Mouse (Mus musculus) cerebellum, adult 11 months (tissue): ENCODE measurements around the gene Zfp704.
A peak's percentile ranks its signal among the peaks of the same experiment; 100 is the strongest.

Experiments used
- DNase-seq: peaks from one replicate; pipeline ENCODE4 v3.0.0; 2022

Gene Zfp704

DNA sequence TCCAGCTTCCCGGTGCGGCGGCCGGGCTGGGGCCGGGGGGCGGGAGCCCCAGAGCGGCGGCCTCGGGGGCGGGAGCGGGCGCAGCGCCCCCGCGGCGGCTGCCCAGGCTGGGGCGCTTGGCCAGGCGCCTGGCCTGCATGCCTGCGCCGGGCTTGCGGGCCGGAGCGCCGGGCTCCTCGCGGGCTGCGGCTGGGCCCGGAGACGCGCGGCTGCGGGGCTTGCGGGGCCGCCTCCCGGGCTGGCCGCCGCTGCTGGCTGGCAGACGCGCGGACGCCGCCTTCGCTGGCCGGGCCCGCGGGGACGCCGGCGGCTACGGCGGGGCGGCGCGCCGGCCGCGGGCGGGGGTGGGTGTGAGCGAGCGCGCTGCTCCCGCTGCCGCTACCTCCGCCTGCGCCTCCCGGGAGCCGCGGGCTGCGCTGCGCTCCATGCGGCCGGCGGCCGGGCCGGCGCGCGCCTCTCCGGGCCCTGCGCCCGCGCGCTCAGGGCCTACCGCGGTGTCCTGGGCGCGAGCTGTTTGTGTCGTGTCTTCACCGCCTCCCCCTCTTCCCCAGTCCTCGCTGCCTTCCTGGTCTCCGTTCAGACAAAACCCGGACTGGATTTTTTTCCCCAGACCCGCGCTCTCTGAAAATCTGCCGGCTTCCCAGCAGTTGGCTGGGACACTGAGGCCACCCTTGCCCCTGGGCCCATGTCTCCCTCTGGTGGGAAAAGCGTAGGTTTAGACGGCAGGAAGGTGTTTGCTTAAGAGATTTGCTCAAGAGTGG is at the start of gene Zfp704:
TSS of gene Zfp704 (minus strand) at position 505 of the 761 bp plus-strand sequence.
- peak; percentile 81 for DNase-seq

DNA sequence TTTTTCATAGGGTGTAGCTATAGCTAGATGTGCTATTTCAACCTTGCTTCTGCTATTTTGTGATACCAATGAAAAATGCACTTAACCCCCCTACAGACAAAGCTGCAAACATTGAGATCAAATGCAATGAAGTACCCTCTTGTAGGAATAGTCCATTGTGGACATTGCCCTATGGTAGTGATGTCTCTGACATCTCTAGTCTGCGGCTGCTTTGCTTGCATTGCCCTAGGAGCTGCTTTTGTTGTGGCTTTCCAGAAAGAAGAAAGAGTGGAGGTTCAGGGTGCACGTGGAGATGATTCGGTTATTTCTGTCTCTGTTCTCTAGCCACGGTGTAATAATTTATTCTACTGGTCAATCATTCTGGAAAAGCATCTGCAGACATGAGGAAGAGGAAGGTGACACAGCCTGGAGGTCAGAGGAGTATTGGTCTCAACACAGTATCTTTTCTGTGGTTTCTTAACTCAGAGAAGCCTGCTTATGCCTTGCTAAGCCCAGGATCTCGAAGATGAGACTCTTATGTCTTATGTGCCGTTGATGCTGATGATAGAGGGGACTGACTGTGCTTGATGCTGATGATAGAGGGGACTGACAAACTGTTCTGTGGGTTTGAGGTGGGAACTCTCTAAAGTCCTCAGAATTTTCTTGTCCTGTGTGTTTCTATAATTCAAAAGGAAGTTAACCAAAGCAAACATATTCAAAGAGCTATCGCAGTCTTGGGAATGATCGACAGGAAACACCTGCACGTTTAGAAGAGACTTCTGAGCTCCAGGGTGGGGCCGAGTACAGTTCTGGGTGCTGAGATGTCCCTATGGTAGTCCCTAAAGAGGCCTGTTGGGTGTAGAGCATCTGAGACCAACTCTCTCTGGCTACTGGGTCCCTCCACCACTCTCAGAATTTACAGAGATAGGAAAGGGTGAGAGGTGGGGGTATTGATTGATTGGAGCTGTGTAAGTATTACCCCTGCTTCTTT is 23.4 kb upstream of the Zfp704 start:
- DNase-seq = no peak

DNA sequence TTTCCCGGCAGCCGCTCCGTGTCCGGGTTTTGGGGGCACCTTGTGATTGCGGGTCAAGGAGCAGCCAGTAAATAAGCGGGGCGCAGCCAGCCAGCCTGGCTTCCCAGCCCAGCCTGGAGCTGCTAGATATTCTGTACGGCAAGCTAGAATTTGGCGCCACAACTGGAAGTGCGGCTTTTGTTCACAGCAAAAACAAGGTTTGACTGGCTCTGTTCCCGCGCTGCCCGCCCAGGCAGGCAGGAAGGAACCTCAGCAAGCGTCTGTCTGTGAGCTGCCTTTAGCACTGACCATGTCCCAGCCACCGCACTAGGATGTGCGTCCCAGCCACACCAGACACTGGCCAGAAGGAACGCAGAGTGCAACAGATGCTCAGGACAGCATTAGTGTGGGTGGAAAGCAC is 20.1 kb upstream of the Zfp704 start:
- no peak for DNase-seq

DNA sequence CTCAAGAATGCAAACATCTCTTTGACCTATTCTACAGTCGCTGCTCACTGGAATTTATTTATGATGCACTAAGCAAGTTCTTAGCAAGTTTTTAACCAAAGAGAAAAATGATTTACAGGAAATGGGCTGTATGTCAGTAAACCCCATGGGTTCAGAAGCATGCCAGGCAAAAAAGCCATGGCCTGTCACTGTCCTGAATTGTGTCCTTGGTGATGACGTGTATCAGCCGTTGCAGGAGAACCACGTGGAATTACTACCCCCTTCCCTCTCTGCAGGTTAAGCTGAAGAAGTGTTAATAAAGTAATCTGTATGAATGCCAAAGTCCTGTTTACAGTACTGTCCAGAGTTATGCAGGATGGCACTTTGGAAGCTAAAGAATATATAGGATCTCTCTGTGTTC is 18.2 kb upstream of the Zfp704 start:
- DNase-seq = no peak

DNA sequence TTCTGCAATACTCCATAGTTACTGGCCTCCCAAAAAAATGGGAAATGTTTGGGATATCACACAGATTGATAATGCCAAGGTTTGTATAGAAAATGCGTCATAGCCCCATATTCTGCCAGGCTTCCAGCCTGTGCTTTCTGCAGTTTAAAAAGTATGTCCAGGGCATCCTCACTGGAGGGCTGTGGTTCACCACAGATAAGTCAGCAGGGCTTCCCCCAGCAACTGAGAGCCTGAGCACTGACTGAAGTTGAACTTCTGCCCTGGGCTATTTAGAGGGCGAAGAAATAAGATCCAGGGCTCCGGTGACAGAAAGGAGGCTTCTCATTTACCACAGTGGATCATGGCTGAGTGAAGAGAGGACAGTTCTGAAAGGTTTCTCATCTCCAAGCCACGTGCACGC is 16.3 kb upstream of the Zfp704 start:
- DNase-seq = no peak

DNA sequence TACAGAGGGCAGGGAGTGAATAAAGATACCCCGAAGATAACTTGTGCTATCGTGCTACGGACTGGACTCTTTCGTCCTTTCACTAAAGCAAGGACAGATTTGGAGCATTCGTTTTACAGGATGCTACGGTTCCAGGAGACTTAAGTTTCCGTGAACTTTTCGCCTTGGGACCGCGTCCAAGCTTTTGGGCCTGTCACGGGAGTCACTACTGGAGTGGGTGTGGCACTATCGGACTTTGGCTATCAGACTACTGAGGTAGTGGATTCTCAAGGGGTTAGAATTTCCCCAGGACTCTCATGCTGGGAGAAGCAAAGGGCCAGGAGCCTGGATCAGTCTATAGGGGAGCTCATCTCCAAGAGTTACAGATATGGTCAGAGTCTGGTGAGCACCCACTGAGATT is 10.7 kb upstream of the Zfp704 start:
- no peak for DNase-seq

DNA sequence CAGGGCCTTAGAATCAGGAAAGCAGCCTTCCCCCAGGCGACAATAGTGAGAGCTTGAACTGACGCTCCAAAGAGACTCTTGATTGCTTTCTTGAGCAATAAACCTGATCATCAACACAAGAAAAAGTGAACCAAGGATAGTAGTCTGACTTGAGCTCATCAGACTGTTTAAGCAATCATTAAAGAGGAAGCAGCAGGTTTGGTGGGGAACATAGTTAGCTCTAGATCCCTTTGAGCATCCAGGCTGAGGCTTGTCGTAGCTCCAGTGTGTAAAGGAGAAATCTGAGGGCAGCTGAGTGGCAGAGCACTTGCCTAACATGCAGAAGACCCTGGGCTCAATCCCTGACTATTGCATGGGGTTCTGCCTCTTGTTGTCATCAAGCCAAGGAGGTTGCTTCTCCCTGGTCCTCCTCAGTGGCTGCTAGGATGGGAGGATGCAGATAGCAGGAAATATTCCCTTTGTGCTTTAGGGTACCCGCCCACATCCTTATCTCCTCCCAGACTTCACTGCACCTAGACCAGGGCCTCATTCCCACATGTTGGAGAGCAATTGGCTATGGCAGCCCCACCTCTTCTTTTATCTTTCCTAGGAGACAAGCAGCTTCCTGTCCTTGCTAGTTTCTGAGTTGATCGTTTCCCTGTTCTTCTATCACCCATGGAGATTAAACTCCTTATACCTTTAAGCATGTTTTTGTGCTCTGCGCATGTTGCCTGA is 9.8 kb upstream of the Zfp704 start:
- DNase-seq = no peak

DNA sequence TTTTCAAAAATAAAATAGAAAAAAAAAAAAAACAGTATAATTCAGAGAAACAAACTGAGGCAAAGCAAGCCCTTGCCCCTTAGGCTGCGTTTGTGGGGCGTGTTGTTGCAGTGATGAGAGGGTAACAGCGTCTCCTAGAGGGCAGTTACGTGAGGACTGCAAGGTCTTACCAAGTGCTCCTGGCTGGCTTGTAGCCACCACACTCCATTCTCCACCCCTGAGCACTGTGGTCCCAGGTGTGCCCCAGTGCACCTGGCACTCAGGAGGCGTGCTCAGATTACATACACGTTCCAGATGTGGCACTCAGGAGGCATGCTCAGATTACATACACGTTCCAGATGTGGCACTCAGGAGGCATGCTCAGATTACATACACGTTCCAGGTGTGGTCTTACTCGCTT is 7.2 kb upstream of the Zfp704 start:
- DNase-seq = no peak

DNA sequence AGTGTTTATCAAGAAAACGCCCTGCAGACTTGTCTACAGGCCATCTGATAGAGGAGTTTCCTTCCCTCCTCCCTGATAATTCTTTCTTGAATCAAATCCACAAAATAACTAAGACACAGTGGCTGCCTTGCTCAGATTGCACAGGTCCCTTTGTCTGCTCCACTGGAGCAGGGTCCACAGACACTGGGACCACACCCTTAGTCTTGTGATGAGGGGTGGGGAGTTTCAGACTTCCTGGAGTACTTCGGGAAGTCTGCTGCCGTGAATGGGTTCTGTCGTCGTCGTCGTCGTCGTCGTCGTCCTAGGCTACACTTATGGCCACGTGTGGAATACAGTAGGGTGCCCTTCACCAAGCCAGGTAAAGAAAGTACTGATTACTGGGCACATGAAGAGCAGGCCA is 4.8 kb upstream of the Zfp704 start:
- DNase-seq = no peak

DNA sequence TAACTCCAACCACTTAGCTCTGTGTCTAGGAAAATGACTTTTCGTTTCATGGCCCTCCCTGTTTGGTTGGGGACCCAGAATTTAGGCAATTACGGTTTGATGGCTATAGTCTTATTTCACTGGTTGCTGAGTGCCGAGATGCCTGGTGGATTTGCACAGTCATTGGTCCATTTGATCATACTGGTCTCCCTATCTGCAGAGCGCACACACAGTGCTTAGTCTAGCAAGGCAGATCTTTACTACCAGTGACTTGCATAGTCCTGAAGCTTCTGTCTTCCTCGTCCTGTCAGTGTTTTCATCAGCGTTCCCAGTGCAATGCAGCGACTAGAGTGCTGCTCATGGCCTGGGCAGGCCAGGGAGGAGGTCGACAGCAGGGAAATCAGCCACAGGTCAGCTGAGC is 4.1 kb upstream of the Zfp704 start:
- no peak for DNase-seq

DNA sequence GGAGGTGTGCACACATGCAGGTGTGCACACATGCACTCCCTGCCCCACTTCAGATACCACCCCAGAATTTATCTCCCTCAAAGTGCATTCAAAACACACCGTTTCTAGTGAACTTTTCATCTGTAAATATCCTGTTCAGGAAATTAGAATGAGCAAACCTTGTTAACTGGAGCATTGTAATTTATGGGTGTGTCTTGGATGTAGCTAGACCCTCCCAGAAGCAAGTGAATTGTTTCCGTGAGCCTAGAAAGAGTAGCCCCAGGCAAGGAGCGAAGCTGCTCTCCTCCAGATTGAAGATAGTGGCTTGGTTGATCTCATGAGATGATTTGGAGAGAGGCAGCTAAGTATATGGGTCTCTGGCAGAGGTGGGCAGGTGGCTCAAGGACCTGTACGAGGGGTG is 1.3 kb upstream of the Zfp704 start:
- no peak for DNase-seq

DNA sequence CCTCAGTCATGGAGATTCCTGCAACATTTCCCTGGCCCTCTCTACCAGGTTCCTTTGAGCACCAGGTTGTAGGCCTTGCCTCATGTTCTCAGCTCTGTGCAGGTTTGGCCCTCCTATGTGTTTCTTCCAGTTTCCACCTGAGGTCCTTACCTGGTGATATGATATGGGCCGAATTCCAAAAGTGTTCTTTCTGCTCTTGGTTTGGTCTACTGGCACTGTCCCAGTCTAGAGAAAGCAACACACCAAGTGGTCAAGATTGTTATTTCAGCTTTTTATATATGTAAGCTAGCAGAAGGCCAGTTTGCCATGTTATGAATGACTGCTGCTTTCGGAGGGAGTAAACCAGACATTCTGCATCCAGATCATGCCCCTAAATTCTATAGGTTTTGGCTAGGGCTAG is 541 bp upstream of the Zfp704 start:
- no peak for DNase-seq

DNA sequence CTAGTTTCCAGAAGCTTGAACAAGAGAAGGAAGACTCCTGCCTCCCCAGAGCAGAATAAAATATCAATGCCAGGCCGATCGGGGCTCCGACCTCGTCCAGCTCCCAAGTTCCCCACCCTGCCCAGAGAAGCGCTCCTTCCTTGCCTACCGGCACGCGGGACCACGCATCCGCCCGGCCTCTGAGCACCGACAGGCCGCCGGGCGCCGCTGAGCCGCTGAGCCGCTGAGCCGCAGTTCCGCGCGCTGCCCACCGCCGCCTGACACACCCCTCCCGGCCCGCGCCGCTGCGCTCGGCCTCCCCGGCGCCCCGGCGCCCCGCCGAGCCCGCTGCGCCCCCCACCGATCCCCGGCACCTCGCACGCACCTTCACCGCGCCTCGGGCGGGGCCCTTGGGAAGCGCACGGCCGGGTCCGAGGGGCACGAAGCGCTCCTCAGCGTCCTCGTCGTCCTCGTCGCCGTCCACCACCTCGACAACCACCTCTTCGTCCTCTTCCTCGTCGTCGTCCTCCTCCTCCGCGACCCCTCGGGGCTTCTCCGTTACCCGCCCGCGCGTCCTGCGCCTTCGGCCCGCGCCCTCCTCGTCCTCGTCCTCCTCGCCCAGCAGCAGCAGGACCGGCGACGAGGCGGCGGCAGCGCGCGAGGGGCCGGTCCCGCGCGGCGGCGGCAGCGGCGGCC is 842 bp downstream of the Zfp704 start:
- DNase-seq = peak; percentile 49

DNA sequence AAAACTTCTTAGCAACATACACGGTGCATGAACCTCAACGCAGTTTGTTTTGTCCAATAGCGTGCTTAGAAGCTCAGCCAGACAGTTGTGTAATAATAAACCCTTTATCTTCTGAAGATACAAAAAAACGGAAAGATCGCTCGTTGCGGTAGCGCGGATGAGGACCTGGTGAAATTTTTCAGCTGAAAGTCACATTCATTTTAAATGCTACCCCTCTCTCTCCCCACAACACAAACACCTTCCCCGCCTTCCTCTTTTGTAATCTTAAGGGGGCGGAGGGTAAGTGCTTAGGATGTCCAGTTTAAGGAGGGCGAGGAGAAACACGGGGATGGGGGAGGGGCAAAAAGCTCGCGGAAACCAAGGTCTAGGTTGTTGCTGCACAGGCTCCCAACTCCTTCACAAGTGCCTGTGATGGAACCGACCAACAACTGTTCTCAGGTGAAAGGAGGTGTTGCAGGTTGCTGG is 1.4 kb downstream of the Zfp704 start:
- DNase-seq = no peak

DNA sequence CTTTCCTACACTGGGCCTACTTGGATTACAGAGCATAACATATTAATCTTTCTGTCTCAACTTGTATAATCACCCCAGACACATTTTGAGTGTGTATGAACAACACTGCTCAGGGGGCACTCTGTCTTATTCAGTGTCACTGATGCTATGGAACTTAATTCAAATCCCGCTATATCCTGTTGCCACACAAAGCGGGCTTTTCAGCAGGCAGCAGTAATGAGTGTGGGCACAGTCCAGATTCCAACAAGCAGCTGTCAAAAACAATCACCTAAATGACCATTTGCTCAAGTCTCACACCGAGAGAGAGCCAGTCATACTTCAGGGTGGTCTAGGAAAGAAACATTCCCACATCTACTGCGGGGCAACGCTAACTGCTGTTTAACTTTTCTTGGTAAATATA is 2.2 kb downstream of the Zfp704 start:
- no peak for DNase-seq

DNA sequence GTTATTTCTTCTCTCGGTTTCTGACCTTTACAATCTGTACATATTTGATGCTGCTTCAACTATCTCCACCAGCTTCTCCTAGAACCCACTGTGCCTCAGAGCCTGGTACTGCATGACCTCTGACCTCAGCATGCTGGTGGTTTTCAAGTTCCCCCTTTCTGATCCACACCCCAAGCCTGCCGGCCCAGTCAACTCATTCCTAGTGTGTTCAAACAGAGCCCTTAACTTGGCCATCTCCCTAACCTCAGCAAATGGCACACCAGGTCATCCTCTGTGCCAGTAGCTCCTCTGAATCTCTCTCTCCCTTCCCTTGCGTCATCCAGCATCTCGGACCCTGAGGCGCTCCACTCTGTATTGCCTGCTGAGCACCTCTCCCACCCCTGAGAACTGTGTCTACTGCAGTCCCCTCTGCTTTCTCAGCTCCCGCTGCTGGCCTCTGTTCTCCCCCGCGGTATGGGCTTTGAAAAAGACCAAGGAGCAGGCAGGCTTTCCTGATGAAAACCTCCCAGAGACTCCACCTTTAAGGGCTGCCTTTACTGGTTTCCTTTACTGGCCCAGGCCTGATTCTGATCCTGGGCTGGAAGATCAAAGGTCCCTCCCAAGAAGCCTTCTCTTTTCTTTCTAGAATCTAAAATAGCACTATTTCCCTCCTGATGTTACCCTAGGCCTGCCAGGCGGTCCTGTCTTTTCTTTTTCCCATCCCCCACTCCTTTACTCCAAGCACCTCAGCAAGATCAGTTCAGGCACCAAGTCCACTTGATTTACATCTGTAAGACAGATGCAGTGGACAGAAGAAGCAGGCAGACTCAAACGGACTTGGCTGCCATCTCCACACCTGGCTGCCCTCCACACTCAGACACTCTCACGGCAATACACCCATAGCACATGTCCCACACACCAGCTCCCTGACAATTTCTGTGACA is 3.8 kb downstream of the Zfp704 start:
- DNase-seq = no peak

DNA sequence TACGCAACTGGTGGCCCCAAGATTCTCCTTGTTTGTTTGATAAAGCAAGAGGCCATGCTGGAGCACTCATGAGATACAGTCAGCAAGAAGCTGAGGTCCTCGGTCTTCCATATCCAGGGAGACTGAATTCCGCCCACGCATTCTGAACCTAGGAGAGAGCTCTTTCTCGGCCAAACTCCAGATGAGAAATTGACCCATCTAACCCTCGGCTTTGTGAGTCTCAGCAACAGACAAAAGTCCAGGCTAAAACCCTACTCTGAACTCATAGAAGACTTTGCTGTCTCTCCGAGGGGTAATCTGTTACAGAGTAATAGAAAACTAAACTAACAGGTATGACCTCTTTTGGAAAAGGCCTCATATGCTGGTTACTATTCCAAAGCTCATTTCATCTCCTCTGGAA is 4.9 kb downstream of the Zfp704 start:
- DNase-seq = no peak

DNA sequence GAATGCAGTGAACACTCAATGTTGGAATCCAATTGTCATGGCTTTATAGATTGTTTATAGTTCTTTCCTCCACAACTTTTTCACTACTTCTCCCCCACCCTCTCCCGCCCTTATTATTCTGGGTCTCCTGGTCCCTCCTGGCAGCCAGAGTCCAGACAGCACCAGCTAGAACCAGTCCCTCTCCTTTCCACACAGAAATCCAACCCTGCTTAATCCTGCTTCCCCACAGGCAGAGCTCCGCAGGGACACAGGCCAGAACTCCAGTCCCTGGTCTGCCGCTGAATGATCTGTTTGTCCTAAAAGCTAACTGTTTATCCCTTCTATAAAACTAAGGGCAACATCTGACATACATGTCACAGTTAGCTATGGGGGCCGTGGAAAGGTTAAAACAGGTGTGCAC is 6.0 kb downstream of the Zfp704 start:
- no peak for DNase-seq

DNA sequence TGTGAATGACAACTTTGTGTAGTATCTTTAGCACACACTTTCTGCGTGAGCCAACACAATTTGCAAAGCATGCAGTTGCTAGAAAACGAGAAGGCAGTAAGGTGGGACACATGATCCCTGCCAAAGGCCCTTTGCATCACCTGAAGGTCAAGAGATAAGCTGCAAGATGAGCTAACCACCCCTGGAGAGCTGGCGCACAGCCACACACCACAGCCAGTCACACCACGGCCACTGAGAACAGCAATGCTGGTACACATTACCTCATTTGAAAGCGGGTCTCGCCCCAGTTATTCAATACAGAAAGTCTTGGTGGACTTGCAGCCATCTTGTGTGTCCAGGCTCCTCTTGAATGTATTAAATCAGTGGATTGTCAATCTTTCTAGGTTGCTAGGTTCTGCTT is 9.3 kb downstream of the Zfp704 start:
- DNase-seq = no peak

DNA sequence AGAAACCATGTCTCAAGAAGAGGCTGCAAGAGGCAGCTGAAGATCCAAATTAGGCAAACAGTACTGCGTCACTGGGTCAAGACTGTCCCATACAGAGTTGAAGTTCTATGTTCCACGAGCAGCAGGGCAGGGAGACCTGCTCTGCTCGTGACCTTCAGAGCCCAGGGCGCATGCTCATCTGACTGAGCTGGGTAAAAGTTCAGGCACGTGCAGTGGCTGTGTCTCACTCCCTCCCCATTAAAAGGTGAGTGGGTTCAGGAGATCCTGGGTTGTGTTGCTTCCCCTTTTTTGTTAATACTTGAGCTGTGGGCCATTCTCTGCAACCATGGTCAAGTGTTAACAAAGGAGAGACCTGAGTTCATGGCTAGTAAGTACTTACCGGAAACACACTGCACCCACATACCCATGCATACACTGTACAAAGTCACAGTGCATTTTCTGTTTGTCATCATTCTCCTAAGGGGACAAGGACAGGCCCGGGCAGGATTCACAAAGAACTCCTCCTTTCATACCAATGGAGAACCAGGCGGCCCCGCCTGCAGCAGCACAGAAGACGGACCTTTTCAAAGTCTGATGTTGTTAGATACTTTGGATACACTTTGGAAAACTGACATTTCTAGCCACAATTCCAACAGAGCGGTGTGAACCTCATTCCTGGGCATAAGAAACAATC is 10.0 kb downstream of the Zfp704 start:
- no peak for DNase-seq

DNA sequence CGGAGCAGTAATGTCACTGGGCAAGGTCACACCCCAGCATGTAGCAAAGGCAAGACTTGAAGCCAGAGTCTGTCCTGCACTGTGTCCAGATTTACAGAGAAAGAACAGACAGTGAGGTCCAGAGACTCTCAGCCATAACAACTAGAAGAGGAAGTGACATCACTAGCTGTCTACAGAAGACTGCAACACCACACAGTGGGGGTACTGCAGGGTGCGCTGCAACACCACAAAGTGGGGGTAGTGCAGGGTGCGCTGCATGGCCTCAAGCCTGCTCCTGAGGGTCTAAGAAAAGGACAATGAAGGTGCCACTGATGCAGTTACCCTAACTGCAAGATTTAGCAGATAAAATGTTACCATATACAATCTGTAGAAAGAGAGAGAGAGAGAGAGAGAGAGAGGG is 11.8 kb downstream of the Zfp704 start:
- DNase-seq = no peak
